Mouse (Mus musculus): ENCODE measurements around the gene Plod2.
A peak's percentile ranks its signal among the peaks of the same experiment; 100 is the strongest.

Plod2 gene

DNA sequence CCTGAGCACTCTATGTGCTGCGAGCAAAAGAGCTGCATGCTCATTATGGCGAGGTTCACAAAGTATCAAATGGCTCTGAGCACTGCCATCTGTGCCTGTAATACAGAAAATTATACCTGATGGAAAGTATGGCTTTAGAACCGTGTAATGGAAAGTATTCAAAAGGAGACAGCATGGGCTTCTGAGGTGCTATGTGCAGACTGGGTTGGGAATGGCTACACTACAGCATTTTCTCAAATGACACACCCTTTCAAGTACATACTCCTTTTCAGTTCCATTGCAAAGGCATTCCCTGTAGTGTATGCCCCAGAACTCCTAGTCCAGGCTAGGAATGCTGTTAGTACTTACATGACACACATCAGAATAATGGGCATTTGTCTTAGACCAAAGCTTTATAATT is 12.0 kb upstream of the Plod2 start:
- Histone ChIP-seq H3K4me1 (replicated peaks; ENCODE audit: low read depth, low read length) (no peaks in the 10 kb centered on the region), H3K27me3 (ENCODE audit: insufficient read depth, low read length) (no peaks in the 10 kb centered on the region)

DNA sequence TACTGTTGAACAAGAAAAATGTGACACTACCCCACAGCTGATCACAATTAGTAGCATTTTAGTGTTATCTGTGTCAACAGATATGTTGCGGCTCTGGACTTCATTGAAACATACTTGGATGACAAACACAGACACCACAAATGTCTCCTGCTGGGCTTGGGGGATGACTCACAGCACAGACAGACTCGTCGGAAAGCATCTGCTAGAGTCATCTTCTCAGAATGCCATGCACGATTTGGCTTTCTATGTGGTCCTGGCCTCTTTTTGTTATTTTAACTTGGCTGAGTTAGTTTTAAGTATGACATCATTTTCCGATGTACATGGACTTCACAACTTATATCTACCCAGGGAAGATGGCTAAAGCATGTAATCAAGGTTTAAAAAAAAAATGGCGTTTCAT is 4.3 kb upstream of the Plod2 start:
- H3K9me3 ChIP-seq (ENCODE audit: low read length) = peaks cover 34% of the 10 kb centered on the region
- peaks cover 19% of the 10 kb centered on the region for H3K27me3 ChIP-seq (ENCODE audit: insufficient read depth, low read length)
- no peak overlapping the region for H3K4me3 ChIP-seq (replicated peaks; ENCODE audit: low read length)
- no peaks in the 10 kb centered on the region for H3K36me3 ChIP-seq (ENCODE audit: insufficient read depth, low read length)
- H3K4me1 ChIP-seq (replicated peaks; ENCODE audit: low read depth, low read length) = peaks cover 6% of the 10 kb centered on the region; the same call in 1 of the 2 replicates
- no peak for TF ChIP-seq NANOG (IDR thresholded peaks at IDR 0.05; ENCODE audit: borderline replicate concordance, low read length)
- no peak for TF ChIP-seq POU5F1 (IDR thresholded peaks at IDR 0.05; ENCODE audit: borderline replicate concordance, low read length)
- no peak for TF ChIP-seq CTCF (conservative IDR thresholded peaks at IDR 0.05; ENCODE audit: low read length)

More for the DNA sequence above, 12.0 kb upstream of the Plod2 start:
- H3K4me3 ChIP-seq (replicated peaks; ENCODE audit: low read length) = no peak overlapping the region
- no peak for TF ChIP-seq POU5F1 (IDR thresholded peaks at IDR 0.05; ENCODE audit: borderline replicate concordance, low read length)
- TF ChIP-seq CTCF (conservative IDR thresholded peaks at IDR 0.05; ENCODE audit: low read length) = no peak
- TF ChIP-seq NANOG (IDR thresholded peaks at IDR 0.05; ENCODE audit: borderline replicate concordance, low read length) = no peak
- H3K36me3 ChIP-seq (ENCODE audit: insufficient read depth, low read length) = no peaks in the 10 kb centered on the region
- H3K9me3 ChIP-seq (ENCODE audit: low read length) = no peaks in the 10 kb centered on the region

DNA sequence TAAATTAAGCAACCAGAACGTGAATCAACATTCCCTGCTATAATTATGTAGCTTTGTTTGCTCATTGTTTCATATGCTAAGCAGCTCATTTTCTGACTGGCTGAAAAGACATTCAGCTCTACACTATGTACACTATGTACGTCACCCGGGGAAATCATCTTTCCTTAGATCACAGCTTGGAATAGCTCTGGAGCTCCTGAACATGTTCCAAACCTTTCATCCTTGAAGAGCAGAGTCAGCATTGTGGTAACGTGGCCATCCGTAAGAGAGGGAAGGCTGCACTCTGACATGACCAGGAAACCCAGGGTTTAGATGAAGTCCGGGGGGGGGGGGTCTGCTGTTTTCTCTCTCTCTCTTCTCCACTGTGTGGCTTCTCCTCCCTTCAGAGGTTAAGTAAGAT is 3.8 kb upstream of the Plod2 start:
- Histone ChIP-seq H3K4me1 (replicated peaks; ENCODE audit: low read depth, low read length) (peaks cover 9% of the 10 kb centered on the region), H3K4me3 (replicated peaks; ENCODE audit: low read length) (no peak overlapping the region), H3K36me3 (ENCODE audit: insufficient read depth, low read length) (no peaks in the 10 kb centered on the region), H3K9me3 (ENCODE audit: low read length) (peaks cover 34% of the 10 kb centered on the region), H3K27me3 (ENCODE audit: insufficient read depth, low read length) (peaks cover 19% of the 10 kb centered on the region)
- TF ChIP-seq CTCF (conservative IDR thresholded peaks at IDR 0.05; ENCODE audit: low read length) = no peak
- TF ChIP-seq NANOG (IDR thresholded peaks at IDR 0.05; ENCODE audit: borderline replicate concordance, low read length) = no peak
- no peak for TF ChIP-seq POU5F1 (IDR thresholded peaks at IDR 0.05; ENCODE audit: borderline replicate concordance, low read length)

DNA sequence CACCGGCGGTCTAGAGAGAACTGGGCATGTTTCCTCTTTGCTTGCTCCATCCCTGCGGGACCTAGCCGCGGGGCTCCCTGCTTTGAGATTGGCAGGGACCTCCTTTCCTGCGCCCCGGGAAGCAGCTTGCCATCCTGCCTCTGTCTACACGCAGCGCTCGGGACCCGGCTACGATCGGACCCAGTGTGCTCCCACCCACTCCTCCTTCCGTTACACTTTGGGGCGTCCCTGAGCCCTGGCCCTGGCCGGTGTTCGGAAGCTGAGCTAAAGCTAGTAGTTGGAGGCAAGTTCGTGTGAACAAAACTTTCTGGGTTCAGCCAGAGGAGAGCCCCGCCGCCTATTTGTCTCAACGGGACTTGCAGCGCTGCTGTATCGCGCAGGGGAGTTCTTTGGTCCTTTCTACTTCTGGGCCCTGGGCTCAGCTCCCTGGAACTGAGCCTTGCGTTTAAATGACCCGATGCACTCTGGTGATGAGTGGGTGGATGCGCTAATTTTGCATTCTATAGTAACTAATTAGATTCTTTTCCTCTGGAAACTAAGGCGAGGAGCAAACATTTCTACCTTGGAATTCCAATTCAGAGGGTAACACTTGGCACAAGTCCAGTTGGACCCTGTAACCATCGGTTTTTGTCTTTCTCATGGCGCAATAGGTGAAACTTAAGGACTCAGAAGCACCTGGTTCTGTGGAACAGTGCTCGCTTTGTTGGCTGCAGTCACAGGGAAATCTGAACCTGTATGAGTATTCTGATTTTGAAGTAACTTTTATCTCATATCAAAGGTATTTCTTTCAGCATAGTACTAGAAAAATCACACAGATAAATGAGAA is 781 bp downstream of the Plod2 start:
- H3K4me1 ChIP-seq (replicated peaks; ENCODE audit: low read depth, low read length) = peaks cover 31% of the 10 kb centered on the region
- H3K9me3 ChIP-seq (ENCODE audit: low read length) = peaks cover 31% of the 10 kb centered on the region
- H3K4me3 ChIP-seq (replicated peaks; ENCODE audit: low read length) = peak overlapping the region; percentile 92
- peaks cover 19% of the 10 kb centered on the region for H3K27me3 ChIP-seq (ENCODE audit: insufficient read depth, low read length)
- H3K36me3 ChIP-seq (ENCODE audit: insufficient read depth, low read length) = peaks cover 22% of the 10 kb centered on the region
- TF ChIP-seq NANOG (IDR thresholded peaks at IDR 0.05; ENCODE audit: borderline replicate concordance, low read length) (no peak), CTCF (conservative IDR thresholded peaks at IDR 0.05; ENCODE audit: low read length) (no peak), POU5F1 (IDR thresholded peaks at IDR 0.05; ENCODE audit: borderline replicate concordance, low read length) (no peak)

DNA sequence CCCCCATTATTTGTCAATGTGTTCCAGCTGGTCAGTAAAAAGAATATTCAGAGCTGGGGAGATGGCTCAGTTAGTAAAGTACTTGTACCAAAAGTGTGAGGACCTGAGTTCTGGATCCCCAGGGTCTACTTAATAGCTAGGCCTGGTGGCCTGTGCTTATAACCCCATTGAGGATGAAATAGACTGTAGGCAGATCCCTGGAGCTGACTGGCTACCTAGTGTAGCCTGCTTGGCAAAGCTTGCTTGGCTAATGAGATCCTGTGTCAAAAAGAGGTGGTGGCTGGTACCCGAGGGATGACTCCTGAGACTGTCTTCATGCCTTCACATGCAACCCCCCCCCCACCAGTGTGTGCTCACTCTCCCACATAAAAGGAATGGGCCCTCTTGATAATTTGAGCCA is 2.1 kb downstream of the Plod2 start:
- H3K9me3 ChIP-seq (ENCODE audit: low read length) = peaks cover 19% of the 10 kb centered on the region; the same call in 1 of the 2 replicates
- no peak for TF ChIP-seq NANOG (IDR thresholded peaks at IDR 0.05; ENCODE audit: borderline replicate concordance, low read length)
- TF ChIP-seq CTCF (conservative IDR thresholded peaks at IDR 0.05; ENCODE audit: low read length) = no peak
- H3K36me3 ChIP-seq (ENCODE audit: insufficient read depth, low read length) = peaks cover 35% of the 10 kb centered on the region
- no peak overlapping the region for H3K4me3 ChIP-seq (replicated peaks; ENCODE audit: low read length)
- H3K27me3 ChIP-seq (ENCODE audit: insufficient read depth, low read length) = peaks cover 19% of the 10 kb centered on the region
- peaks cover 40% of the 10 kb centered on the region for H3K4me1 ChIP-seq (replicated peaks; ENCODE audit: low read depth, low read length)

DNA sequence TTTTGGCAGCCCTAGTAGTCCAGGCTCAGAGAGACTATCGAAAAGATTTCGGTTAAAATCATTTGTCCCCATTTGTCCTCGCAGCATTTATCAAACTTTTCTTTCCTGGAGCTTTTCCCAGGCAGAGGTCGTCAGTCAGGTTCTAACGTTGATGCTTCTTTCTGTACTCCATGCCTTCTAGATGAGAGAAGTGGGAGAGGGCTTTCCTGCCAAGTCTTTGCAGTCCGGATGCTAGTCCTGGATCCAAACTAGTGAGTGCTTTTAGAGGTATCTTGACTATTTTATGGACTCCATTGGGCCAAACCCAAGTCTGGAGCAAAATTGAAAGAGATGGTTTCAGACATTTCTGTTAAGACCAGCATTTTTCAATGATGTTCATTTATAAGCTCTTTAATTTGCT is 3.0 kb downstream of the Plod2 start:
- Histone ChIP-seq H3K36me3 (ENCODE audit: insufficient read depth, low read length) (peaks cover 39% of the 10 kb centered on the region), H3K9me3 (ENCODE audit: low read length) (peaks cover 11% of the 10 kb centered on the region; the same call in 1 of the 2 replicates), H3K27me3 (ENCODE audit: insufficient read depth, low read length) (peaks cover 15% of the 10 kb centered on the region), H3K4me3 (replicated peaks; ENCODE audit: low read length) (no peak overlapping the region), H3K4me1 (replicated peaks; ENCODE audit: low read depth, low read length) (peaks cover 45% of the 10 kb centered on the region)
- TF ChIP-seq POU5F1 (IDR thresholded peaks at IDR 0.05; ENCODE audit: borderline replicate concordance, low read length) = no peak
- no peak for TF ChIP-seq NANOG (IDR thresholded peaks at IDR 0.05; ENCODE audit: borderline replicate concordance, low read length)

DNA sequence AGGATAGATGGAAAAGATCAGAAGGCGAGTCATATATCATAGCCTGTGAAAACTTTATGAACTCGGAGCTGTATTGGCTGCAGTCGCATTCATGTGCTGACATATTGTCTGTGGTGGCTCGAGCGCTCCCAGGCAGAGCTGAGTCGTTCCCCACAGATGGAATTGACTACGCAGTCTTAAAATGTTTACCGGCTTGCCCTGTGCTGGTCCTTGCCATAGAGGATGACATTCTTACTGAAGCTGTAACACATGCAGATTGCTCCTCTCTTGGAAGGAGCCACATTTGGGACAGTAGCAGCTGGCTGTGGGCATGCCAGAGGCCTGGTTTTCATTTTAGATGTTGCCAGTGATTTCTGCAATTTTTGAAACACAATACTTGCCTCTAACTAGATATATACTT is 4.4 kb downstream of the Plod2 start:
- Histone ChIP-seq H3K4me3 (replicated peaks; ENCODE audit: low read length) (no peak overlapping the region), H3K36me3 (ENCODE audit: insufficient read depth, low read length) (peaks cover 39% of the 10 kb centered on the region), H3K9me3 (ENCODE audit: low read length) (no peaks in the 10 kb centered on the region; the same call in 1 of the 2 replicates), H3K4me1 (replicated peaks; ENCODE audit: low read depth, low read length) (peaks cover 43% of the 10 kb centered on the region), H3K27me3 (ENCODE audit: insufficient read depth, low read length) (peaks cover 2% of the 10 kb centered on the region)
- no peak for TF ChIP-seq POU5F1 (IDR thresholded peaks at IDR 0.05; ENCODE audit: borderline replicate concordance, low read length)
- TF ChIP-seq NANOG (IDR thresholded peaks at IDR 0.05; ENCODE audit: borderline replicate concordance, low read length) = no peak
- no peak for TF ChIP-seq CTCF (conservative IDR thresholded peaks at IDR 0.05; ENCODE audit: low read length)

DNA sequence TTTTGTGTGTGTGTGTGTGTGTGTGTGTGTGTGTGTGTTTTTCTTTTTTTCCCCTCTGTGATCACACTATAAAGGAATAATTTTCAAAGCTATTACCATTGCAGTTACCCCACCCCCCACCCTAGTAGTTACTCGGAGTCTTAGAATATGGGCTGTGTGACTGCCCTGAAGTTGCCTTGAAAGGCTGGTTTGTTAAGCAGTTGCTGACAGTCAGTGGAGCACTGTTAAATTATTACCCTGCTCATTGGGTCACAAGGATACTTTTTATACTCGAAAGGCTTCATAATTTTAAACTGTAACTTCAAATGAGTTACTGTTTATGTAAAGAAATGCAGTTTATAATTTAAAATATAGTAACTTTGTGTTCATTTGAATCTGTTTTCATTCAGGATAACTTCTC is 5.1 kb downstream of the Plod2 start:
- H3K4me3 ChIP-seq (replicated peaks; ENCODE audit: low read length) = no peak overlapping the region
- peaks cover 39% of the 10 kb centered on the region for H3K4me1 ChIP-seq (replicated peaks; ENCODE audit: low read depth, low read length)
- no peaks in the 10 kb centered on the region for H3K27me3 ChIP-seq (ENCODE audit: insufficient read depth, low read length)
- peaks cover 39% of the 10 kb centered on the region for H3K36me3 ChIP-seq (ENCODE audit: insufficient read depth, low read length)
- TF ChIP-seq CTCF (conservative IDR thresholded peaks at IDR 0.05; ENCODE audit: low read length) (no peak), NANOG (IDR thresholded peaks at IDR 0.05; ENCODE audit: borderline replicate concordance, low read length) (no peak), POU5F1 (IDR thresholded peaks at IDR 0.05; ENCODE audit: borderline replicate concordance, low read length) (no peak)
- H3K9me3 ChIP-seq (ENCODE audit: low read length) = no peaks in the 10 kb centered on the region

Measured in E14TG2a.4 (cell line).